Mouse (Mus musculus): Measurements from ENCODE around the gene Aldh16a1. TPM values are rescaled to one million over a fixed set of nuclear protein-coding genes. Genes with fewer than 3 reads are reported as not detected.

Aldh16a1 gene
- total and polyA plus RNA-seq, 3 experiments = 26.9 to 49.8 (median 45.1) TPM

DNA sequence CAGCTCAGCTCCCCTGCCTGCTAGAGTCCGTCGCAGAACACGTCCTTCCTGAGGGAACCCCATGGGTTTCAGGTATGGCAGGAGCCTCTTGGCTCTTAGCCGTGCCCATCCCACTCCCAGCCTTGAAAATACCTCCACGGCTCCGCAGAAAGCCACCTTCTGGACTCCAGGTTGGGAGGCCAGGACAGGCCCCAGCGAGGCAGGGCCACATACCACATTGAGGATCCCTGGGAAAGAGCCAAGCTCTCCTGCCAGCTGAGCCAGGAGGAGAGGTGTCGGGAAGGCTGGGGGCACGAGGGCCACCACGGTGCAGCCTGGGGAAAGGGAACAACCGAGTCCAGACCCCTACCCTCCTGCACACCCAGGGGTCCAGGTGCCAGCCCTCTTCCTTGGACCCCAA lies 7.1 kb downstream of the Aldh16a1 start:
- Histone ChIP-seq H3K4me1 (ENCODE audit: control insufficient read depth in 1 of 2, insufficient read depth in 2 of 2) (peaks cover 5 to 29% of the 10 kb centered on the region in 2 experiments), H3K9ac (ENCODE audit: insufficient read depth, low read depth) (no peak overlapping the region), H3K27ac (ENCODE audit: insufficient read depth, low read depth) (no peak overlapping the region), H3K4me2 (ENCODE audit: insufficient read depth, low read depth, poor library complexity, severe bottlenecking) (no peak overlapping the region), H3K79me2 (replicated peaks; ENCODE audit: control insufficient read depth, extremely low read depth, insufficient read depth, poor library complexity, severe bottlenecking) (no peaks in the 10 kb centered on the region), H3K27me3 (replicated peaks) (no peaks in the 10 kb centered on the region), H3K9me3 (replicated peaks; ENCODE audit: low read length) (no peaks in the 10 kb centered on the region), H3K36me3 (replicated peaks in 1 of 2; ENCODE audit: control insufficient read depth in 1 of 2, insufficient read depth in 1 of 2, low read length in 1 of 2) (peaks cover 12 to 75% of the 10 kb centered on the region in 2 experiments), H3K4me3 (replicated peaks in 1 of 3; ENCODE audit: low read depth in 2 of 3, low read length in 2 of 3, poor library complexity in 1 of 3) (no peak overlapping the region)
- no peak for DNase-seq (ENCODE audit: extremely low read depth)
- dilution Hi-C loops (cut with MboI; ENCODE audit: extremely low pct_ligation_motif_present, extremely low pct_unique_long_range_greater_than_20kb, low sequenced_read_pairs) (no loop called here), in situ Hi-C loops (cut with MboI; ENCODE audit: low pct_ligation_motif_present, low pct_unique_long_range_greater_than_20kb, low sequenced_read_pairs) (no loop called here)
- TF ChIP-seq E2F4 (IDR thresholded peaks at IDR 0.05; ENCODE audit: insufficient replicate concordance, low read depth, low read length) = no peak
- TF ChIP-seq MAX (IDR thresholded peaks at IDR 0.05; ENCODE audit: low read length) = no peak
- no peak for TF ChIP-seq HCFC1 (IDR thresholded peaks at IDR 0.05; ENCODE audit: low read depth, low read length)
- TF ChIP-seq USF2 (conservative IDR thresholded peaks at IDR 0.05; ENCODE audit: low read depth, low read length) = no peak
- no peak for TF ChIP-seq MXI1 (IDR thresholded peaks at IDR 0.05; ENCODE audit: low read depth, low read length)
- TF ChIP-seq ZNF384 (IDR thresholded peaks at IDR 0.05; ENCODE audit: low read depth, low read length) = no peak
- no peak for TF ChIP-seq CTCF (conservative IDR thresholded peaks at IDR 0.05 in 1 of 2, IDR thresholded peaks at IDR 0.05 in 1 of 2; ENCODE audit: low read depth in 2 of 2, low read length in 2 of 2)
- no peak for TF ChIP-seq MAFK (IDR thresholded peaks at IDR 0.05; ENCODE audit: insufficient replicate concordance, low read length)
- no peak for TF ChIP-seq EP300 (IDR thresholded peaks at IDR 0.05; ENCODE audit: low read length)

DNA sequence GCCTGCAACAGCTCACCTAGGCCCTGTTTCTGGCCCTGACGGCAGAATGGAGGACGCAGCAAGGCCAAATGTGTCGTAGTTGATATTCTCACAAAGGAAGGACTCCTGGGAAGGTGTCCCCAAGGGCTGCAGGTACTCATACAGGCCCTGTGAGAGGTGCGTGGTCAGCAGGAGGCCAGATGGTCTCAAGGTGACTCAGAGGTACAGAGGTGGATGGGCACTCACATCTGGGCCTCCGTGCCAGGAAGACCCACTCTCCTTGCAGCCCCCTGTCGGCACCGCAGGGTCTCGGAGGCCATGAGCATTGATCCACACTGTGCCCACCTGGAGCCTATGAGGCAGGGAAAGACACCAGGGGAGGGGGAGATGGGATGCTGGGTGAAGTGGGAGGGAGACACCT lies 8.9 kb downstream of the Aldh16a1 start:
- Histone ChIP-seq H3K4me2 (ENCODE audit: insufficient read depth, low read depth, poor library complexity, severe bottlenecking) (no peak overlapping the region), H3K27me3 (replicated peaks) (no peaks in the 10 kb centered on the region), H3K9me3 (replicated peaks; ENCODE audit: low read length) (no peaks in the 10 kb centered on the region), H3K36me3 (replicated peaks in 1 of 2; ENCODE audit: control insufficient read depth in 1 of 2, insufficient read depth in 1 of 2, low read length in 1 of 2) (peaks cover 12 to 82% of the 10 kb centered on the region in 2 experiments), H3K79me2 (replicated peaks; ENCODE audit: control insufficient read depth, extremely low read depth, insufficient read depth, poor library complexity, severe bottlenecking) (no peaks in the 10 kb centered on the region), H3K9ac (ENCODE audit: insufficient read depth, low read depth) (no peak overlapping the region), H3K4me3 (replicated peaks in 1 of 3; ENCODE audit: low read depth in 2 of 3, low read length in 2 of 3, poor library complexity in 1 of 3) (no peak overlapping the region), H3K4me1 (ENCODE audit: control insufficient read depth in 1 of 2, insufficient read depth in 2 of 2) (peaks cover under 1 to 21% of the 10 kb centered on the region in 2 experiments; a peak in 3 of 4 replicates), H3K27ac (ENCODE audit: insufficient read depth, low read depth) (no peak overlapping the region)
- in situ Hi-C loops (cut with MboI; ENCODE audit: low pct_ligation_motif_present, low pct_unique_long_range_greater_than_20kb, low sequenced_read_pairs) = no loop called here
- no peak for DNase-seq (ENCODE audit: extremely low read depth)
- dilution Hi-C loops (cut with MboI; ENCODE audit: extremely low pct_ligation_motif_present, extremely low pct_unique_long_range_greater_than_20kb, low sequenced_read_pairs) = no loop called here
- TF ChIP-seq USF1 (IDR thresholded peaks at IDR 0.05; ENCODE audit: low read depth, low read length) (no peak), CTCF (conservative IDR thresholded peaks at IDR 0.05 in 1 of 2, IDR thresholded peaks at IDR 0.05 in 1 of 2; ENCODE audit: low read depth in 2 of 2, low read length in 2 of 2) (no peak), E2F4 (IDR thresholded peaks at IDR 0.05; ENCODE audit: insufficient replicate concordance, low read depth, low read length) (no peak), SIN3A (IDR thresholded peaks at IDR 0.05; ENCODE audit: low read length) (no peak), CHD2 (IDR thresholded peaks at IDR 0.05; ENCODE audit: low read length) (no peak)

- no peaks in the 10 kb centered on the region for H3K9me3 ChIP-seq (replicated peaks; ENCODE audit: low read length)
- H3K4me1 ChIP-seq (ENCODE audit: control insufficient read depth in 1 of 2, insufficient read depth in 2 of 2) = peaks cover 0 to 18% of the 10 kb centered on the region in 2 experiments; a peak in 2 of 4 replicates
- H3K36me3 ChIP-seq (replicated peaks in 1 of 2; ENCODE audit: control insufficient read depth in 1 of 2, insufficient read depth in 1 of 2, low read length in 1 of 2) = peaks cover 12 to 85% of the 10 kb centered on the region in 2 experiments
- dilution Hi-C loops (cut with MboI; ENCODE audit: extremely low pct_ligation_motif_present, extremely low pct_unique_long_range_greater_than_20kb, low sequenced_read_pairs) (no loop called here), in situ Hi-C loops (cut with MboI; ENCODE audit: low pct_ligation_motif_present, low pct_unique_long_range_greater_than_20kb, low sequenced_read_pairs) (no loop called here)
- H3K27ac ChIP-seq (ENCODE audit: insufficient read depth, low read depth) = no peak overlapping the region
- no peaks in the 10 kb centered on the region for H3K27me3 ChIP-seq (replicated peaks)
- no peaks in the 10 kb centered on the region for H3K79me2 ChIP-seq (replicated peaks; ENCODE audit: control insufficient read depth, extremely low read depth, insufficient read depth, poor library complexity, severe bottlenecking)
- no peak overlapping the region for H3K4me2 ChIP-seq (ENCODE audit: insufficient read depth, low read depth, poor library complexity, severe bottlenecking)
- no peak overlapping the region for H3K9ac ChIP-seq (ENCODE audit: insufficient read depth, low read depth)
- H3K4me3 ChIP-seq (replicated peaks in 1 of 3; ENCODE audit: low read depth in 2 of 3, low read length in 2 of 3, poor library complexity in 1 of 3) = no peak overlapping the region
- no peak for DNase-seq (ENCODE audit: extremely low read depth)
- TF ChIP-seq SMC3 (IDR thresholded peaks at IDR 0.05; ENCODE audit: low read depth, low read length) = no peak
- TF ChIP-seq EP300 (IDR thresholded peaks at IDR 0.05; ENCODE audit: low read length) = no peak
- TF ChIP-seq PAX5 (IDR thresholded peaks at IDR 0.05; ENCODE audit: low read length) = no peak
- no peak for TF ChIP-seq MAX (IDR thresholded peaks at IDR 0.05; ENCODE audit: low read length)
- TF ChIP-seq HCFC1 (IDR thresholded peaks at IDR 0.05; ENCODE audit: low read depth, low read length) = no peak
- no peak for TF ChIP-seq MYC (IDR thresholded peaks at IDR 0.05; ENCODE audit: low read depth, low read length)
- no peak for TF ChIP-seq SIN3A (IDR thresholded peaks at IDR 0.05; ENCODE audit: low read length)
- no peak for TF ChIP-seq JUN (IDR thresholded peaks at IDR 0.05; ENCODE audit: insufficient read depth, low read depth, low read length)
- no peak for TF ChIP-seq GABPA (IDR thresholded peaks at IDR 0.05; ENCODE audit: insufficient replicate concordance, low read depth, low read length)
- TF ChIP-seq CHD1 (IDR thresholded peaks at IDR 0.05; ENCODE audit: low read depth, low read length) = no peak
- TF ChIP-seq E2F4 (IDR thresholded peaks at IDR 0.05; ENCODE audit: insufficient replicate concordance, low read depth, low read length) = no peak
- TF ChIP-seq RAD21 (IDR thresholded peaks at IDR 0.05; ENCODE audit: low read depth, low read length) = no peak
- no peak for TF ChIP-seq POLR2AphosphoS2 (IDR thresholded peaks at IDR 0.05; ENCODE audit: low read depth, low read length)
- TF ChIP-seq RCOR1 (conservative IDR thresholded peaks at IDR 0.05; ENCODE audit: low read depth, low read length) = no peak
- TF ChIP-seq MXI1 (IDR thresholded peaks at IDR 0.05; ENCODE audit: low read depth, low read length) = no peak
- no peak for TF ChIP-seq NELFE (IDR thresholded peaks at IDR 0.05; ENCODE audit: low read depth, low read length)
- TF ChIP-seq ZNF384 (IDR thresholded peaks at IDR 0.05; ENCODE audit: low read depth, low read length) = no peak
- no peak for TF ChIP-seq USF1 (IDR thresholded peaks at IDR 0.05; ENCODE audit: low read depth, low read length)
- no peak for TF ChIP-seq MAFK (IDR thresholded peaks at IDR 0.05; ENCODE audit: insufficient replicate concordance, low read length)
Observed at GRCm38 (mm10) chr7:45144368-45145174, 9.8 kb downstream of the Aldh16a1 start.

All from CH12.LX (cell line).